Mouse (Mus musculus): ENCODE results near the gene Rexo4. TPM values are rescaled to one million over a fixed set of nuclear protein-coding genes. Genes with fewer than 3 reads are reported as not detected.

Rexo4 gene
- polyA plus RNA-seq, 1 experiment = 23.3 TPM

GRCm38 (mm10) chr2:26984179-26984578 is 20.0 kb upstream of the Rexo4 start:
- H3K4me3 ChIP-seq = no peak overlapping the region
- no peak overlapping the region for H3ac ChIP-seq (ENCODE audit: control insufficient read depth, insufficient read length)
- H3K27me3 ChIP-seq (ENCODE audit: control insufficient read depth, insufficient read depth, insufficient read length) = peaks cover 64% of the 10 kb centered on the region
- no peaks in the 10 kb centered on the region for H3K79me2 ChIP-seq (ENCODE audit: control insufficient read depth, insufficient read depth)
- no peaks in the 10 kb centered on the region for H3K36me3 ChIP-seq (ENCODE audit: control insufficient read depth, insufficient read depth)
- no peak for TF ChIP-seq MYOD1 (IDR thresholded peaks at IDR 0.05; ENCODE audit: control insufficient read depth in 1 of 3, insufficient read length in 2 of 3, low read depth in 2 of 3)
- no peak for TF ChIP-seq MAX (IDR thresholded peaks at IDR 0.05; ENCODE audit: low read depth)
- TF ChIP-seq TCF3 (IDR thresholded peaks at IDR 0.05; ENCODE audit: insufficient read length, low read depth) = no peak
- no peak for TF ChIP-seq E2F4 (IDR thresholded peaks at IDR 0.05; ENCODE audit: insufficient read depth)
- no peak for TF ChIP-seq POLR2AphosphoS2 (IDR thresholded peaks at IDR 0.05; ENCODE audit: insufficient read length, low read depth)
- TF ChIP-seq REST (IDR thresholded peaks at IDR 0.05; ENCODE audit: insufficient read depth, insufficient read length) = no peak
- TF ChIP-seq TCF12 (IDR thresholded peaks at IDR 0.05; ENCODE audit: insufficient read depth, poor library complexity, severe bottlenecking) = no peak
- TF ChIP-seq USF1 (IDR thresholded peaks at IDR 0.05; ENCODE audit: low read depth) = no peak
- TF ChIP-seq POLR2A (IDR thresholded peaks at IDR 0.05; ENCODE audit: insufficient read length, low read depth) = no peak
- TF ChIP-seq SRF (IDR thresholded peaks at IDR 0.05; ENCODE audit: control insufficient read depth, insufficient read length, low read depth) = no peak
- TF ChIP-seq CEBPB (IDR thresholded peaks at IDR 0.05; ENCODE audit: insufficient read depth, poor library complexity, severe bottlenecking) = no peak
- no peak overlapping the region for H3K4me2 ChIP-seq (ENCODE audit: low read depth)

- Histone ChIP-seq H3ac (ENCODE audit: control insufficient read depth, insufficient read length) (no peak overlapping the region), H3K4me2 (ENCODE audit: low read depth) (no peak overlapping the region), H3K4me3 (no peak overlapping the region), H3K36me3 (ENCODE audit: control insufficient read depth, insufficient read depth) (no peaks in the 10 kb centered on the region), H3K79me2 (ENCODE audit: control insufficient read depth, insufficient read depth) (no peaks in the 10 kb centered on the region), H3K27me3 (ENCODE audit: control insufficient read depth, insufficient read depth, insufficient read length) (peaks cover 75% of the 10 kb centered on the region)
- TF ChIP-seq REST (IDR thresholded peaks at IDR 0.05; ENCODE audit: insufficient read depth, insufficient read length) (no peak), TCF12 (IDR thresholded peaks at IDR 0.05; ENCODE audit: insufficient read depth, poor library complexity, severe bottlenecking) (no peak), CEBPB (IDR thresholded peaks at IDR 0.05; ENCODE audit: insufficient read depth, poor library complexity, severe bottlenecking) (no peak), POLR2AphosphoS2 (IDR thresholded peaks at IDR 0.05; ENCODE audit: insufficient read length, low read depth) (no peak), SRF (IDR thresholded peaks at IDR 0.05; ENCODE audit: control insufficient read depth, insufficient read length, low read depth) (no peak), USF1 (IDR thresholded peaks at IDR 0.05; ENCODE audit: low read depth) (no peak)
Measured at GRCm38 (mm10) chr2:26980361-26980760, 16.2 kb upstream of the Rexo4 start.

DNA sequence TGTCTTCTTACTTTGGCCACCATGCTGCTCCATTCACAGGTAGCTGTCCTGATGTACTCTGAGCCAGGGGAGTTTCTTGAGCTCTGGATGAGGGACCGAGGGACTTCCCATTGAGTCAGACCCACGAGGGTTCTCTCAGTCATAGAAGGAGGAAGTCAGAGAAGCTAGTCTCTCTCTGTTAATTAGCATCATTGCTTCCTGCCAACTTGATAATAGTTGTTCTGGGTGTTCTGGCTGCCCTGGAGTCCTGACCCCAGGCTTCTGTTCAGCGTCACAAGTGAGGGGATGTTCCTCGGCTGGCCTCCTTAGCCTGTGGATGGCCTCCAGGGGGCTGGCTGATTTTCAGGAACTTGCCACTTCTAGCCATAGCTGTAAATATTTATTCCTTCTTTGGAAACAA is 9.8 kb upstream of the Rexo4 start:
- H3K27me3 ChIP-seq (ENCODE audit: control insufficient read depth, insufficient read depth, insufficient read length) = peaks cover 66% of the 10 kb centered on the region
- no peak overlapping the region for H3ac ChIP-seq (ENCODE audit: control insufficient read depth, insufficient read length)
- H3K79me2 ChIP-seq (ENCODE audit: control insufficient read depth, insufficient read depth) = no peaks in the 10 kb centered on the region
- H3K4me3 ChIP-seq = no peak overlapping the region
- no peak overlapping the region for H3K4me2 ChIP-seq (ENCODE audit: low read depth)
- TF ChIP-seq MYOD1 (IDR thresholded peaks at IDR 0.05; ENCODE audit: control insufficient read depth in 1 of 3, insufficient read length in 2 of 3, low read depth in 2 of 3) (no peak), TCF12 (IDR thresholded peaks at IDR 0.05; ENCODE audit: insufficient read depth, poor library complexity, severe bottlenecking) (no peak), POLR2A (IDR thresholded peaks at IDR 0.05; ENCODE audit: insufficient read length, low read depth) (no peak), POLR2AphosphoS2 (IDR thresholded peaks at IDR 0.05; ENCODE audit: insufficient read length, low read depth) (no peak), SRF (IDR thresholded peaks at IDR 0.05; ENCODE audit: control insufficient read depth, insufficient read length, low read depth) (no peak), MAX (IDR thresholded peaks at IDR 0.05; ENCODE audit: low read depth) (no peak)
- no peaks in the 10 kb centered on the region for H3K36me3 ChIP-seq (ENCODE audit: control insufficient read depth, insufficient read depth)

GRCm38 (mm10) chr2:26973116-26973515 is 8.9 kb upstream of the Rexo4 start, which contains the start of gene Adamts13:
Gene Adamts13, plus strand, starts transcription at chr2:26973416.
- no peaks in the 10 kb centered on the region for H3K79me2 ChIP-seq (ENCODE audit: control insufficient read depth, insufficient read depth)
- no peak within 1 kb of the TSS for H3K4me3 ChIP-seq
- no peaks in the 10 kb centered on the region for H3K36me3 ChIP-seq (ENCODE audit: control insufficient read depth, insufficient read depth)
- H3ac ChIP-seq (ENCODE audit: control insufficient read depth, insufficient read length) = no peak within 1 kb of the TSS
- no peak within 1 kb of the TSS for H3K4me2 ChIP-seq (ENCODE audit: low read depth)
- peaks cover 59% of the 10 kb centered on the region for H3K27me3 ChIP-seq (ENCODE audit: control insufficient read depth, insufficient read depth, insufficient read length)
- TF ChIP-seq MYOG (IDR thresholded peaks at IDR 0.05; ENCODE audit: control insufficient read depth in 1 of 3, insufficient read depth in 1 of 3, insufficient read length in 2 of 3, low read depth in 2 of 3) (no peak), E2F4 (IDR thresholded peaks at IDR 0.05; ENCODE audit: insufficient read depth) (no peak), TCF3 (IDR thresholded peaks at IDR 0.05; ENCODE audit: insufficient read length, low read depth) (no peak), POLR2AphosphoS2 (IDR thresholded peaks at IDR 0.05; ENCODE audit: insufficient read length, low read depth) (no peak), POLR2A (IDR thresholded peaks at IDR 0.05; ENCODE audit: insufficient read length, low read depth) (no peak), CEBPB (IDR thresholded peaks at IDR 0.05; ENCODE audit: insufficient read depth, poor library complexity, severe bottlenecking) (no peak), MAX (IDR thresholded peaks at IDR 0.05; ENCODE audit: low read depth) (no peak), USF1 (IDR thresholded peaks at IDR 0.05; ENCODE audit: low read depth) (no peak), TCF12 (IDR thresholded peaks at IDR 0.05; ENCODE audit: insufficient read depth, poor library complexity, severe bottlenecking) (no peak), SRF (IDR thresholded peaks at IDR 0.05; ENCODE audit: control insufficient read depth, insufficient read length, low read depth) (no peak), MYOD1 (IDR thresholded peaks at IDR 0.05; ENCODE audit: control insufficient read depth in 1 of 3, insufficient read length in 2 of 3, low read depth in 2 of 3) (no peak), REST (IDR thresholded peaks at IDR 0.05; ENCODE audit: insufficient read depth, insufficient read length) (no peak)

- H3K4me3 ChIP-seq = no peak overlapping the region
- peaks cover 13% of the 10 kb centered on the region for H3K27me3 ChIP-seq (ENCODE audit: control insufficient read depth, insufficient read depth, insufficient read length)
- H3K36me3 ChIP-seq (ENCODE audit: control insufficient read depth, insufficient read depth) = no peaks in the 10 kb centered on the region
- no peak overlapping the region for H3K4me2 ChIP-seq (ENCODE audit: low read depth)
- H3K79me2 ChIP-seq (ENCODE audit: control insufficient read depth, insufficient read depth) = peaks cover 16% of the 10 kb centered on the region
- H3ac ChIP-seq (ENCODE audit: control insufficient read depth, insufficient read length) = no peak overlapping the region
- TF ChIP-seq MYOD1 (IDR thresholded peaks at IDR 0.05; ENCODE audit: control insufficient read depth in 1 of 3, insufficient read length in 2 of 3, low read depth in 2 of 3) (no peak), SRF (IDR thresholded peaks at IDR 0.05; ENCODE audit: control insufficient read depth, insufficient read length, low read depth) (no peak), POLR2A (IDR thresholded peaks at IDR 0.05; ENCODE audit: insufficient read length, low read depth) (no peak), MAX (IDR thresholded peaks at IDR 0.05; ENCODE audit: low read depth) (no peak), CEBPB (IDR thresholded peaks at IDR 0.05; ENCODE audit: insufficient read depth, poor library complexity, severe bottlenecking) (no peak), TCF3 (IDR thresholded peaks at IDR 0.05; ENCODE audit: insufficient read length, low read depth) (no peak), REST (IDR thresholded peaks at IDR 0.05; ENCODE audit: insufficient read depth, insufficient read length) (no peak), USF1 (IDR thresholded peaks at IDR 0.05; ENCODE audit: low read depth) (no peak), POLR2AphosphoS2 (IDR thresholded peaks at IDR 0.05; ENCODE audit: insufficient read length, low read depth) (no peak), TCF12 (IDR thresholded peaks at IDR 0.05; ENCODE audit: insufficient read depth, poor library complexity, severe bottlenecking) (no peak), E2F4 (IDR thresholded peaks at IDR 0.05; ENCODE audit: insufficient read depth) (no peak), MYOG (IDR thresholded peaks at IDR 0.05; ENCODE audit: control insufficient read depth in 1 of 3, insufficient read depth in 1 of 3, insufficient read length in 2 of 3, low read depth in 2 of 3) (no peak)
Measured at GRCm38 (mm10) chr2:26967262-26967661, 3.1 kb upstream of the Rexo4 start.

All from myocyte (in vitro differentiated cells).